Mouse (Mus musculus) stomach, postnatal 0 days (tissue): Measurements from ENCODE around the gene Babam2.

ENCODE experiments used
- CTCF ChIP-seq: IDR thresholded peaks from 2 replicates; pipeline ENCODE4 v1.5.1; 2016; ENCODE audit warnings: antibody characterized with exemption, low read depth, mild to moderate bottlenecking, moderate library complexity
- EP300 ChIP-seq: optimal IDR thresholded peaks from 2 replicates; pipeline ENCODE3; 2016; ENCODE audit warnings: antibody characterized with exemption

DNA sequence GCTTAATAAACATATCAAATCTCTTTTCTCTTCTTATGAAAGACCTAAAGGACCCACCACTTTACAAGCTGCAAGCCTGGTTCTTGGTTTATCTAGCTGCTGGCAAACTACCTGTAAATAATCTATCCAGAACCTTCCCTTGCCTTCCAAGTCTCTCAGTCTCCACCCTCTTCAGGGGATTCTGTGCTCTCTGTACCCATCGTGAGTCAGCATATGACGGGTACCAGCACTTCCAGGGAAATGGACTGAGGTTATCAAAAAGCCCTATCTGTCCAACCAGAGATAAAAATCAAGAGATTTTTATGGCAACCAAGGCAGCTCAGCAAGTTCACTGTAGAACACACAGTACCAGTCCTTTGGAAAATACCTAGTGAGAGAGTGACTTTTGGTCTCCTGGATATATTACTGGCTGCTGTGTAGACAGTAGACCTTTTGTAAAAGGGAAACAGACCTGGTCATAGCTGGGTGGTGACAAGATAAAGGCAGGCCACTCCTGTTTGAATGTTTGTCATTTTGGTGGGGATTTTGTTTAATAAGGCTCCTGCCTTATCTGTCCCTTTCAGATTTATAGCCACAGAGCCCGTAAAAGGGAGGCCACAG lies 332.4 kb downstream of the Babam2 start:
- peak; percentile 28 for TF ChIP-seq EP300
- no peak for TF ChIP-seq CTCF
